Mouse (Mus musculus): Measurements from ENCODE around the gene Clasrp.
"Not testable (repeated sequence)": the region's sequence is repeated elsewhere in the genome, so short reads cannot be mapped to it uniquely, and the experiment has no call there.

Clasrp gene

DNA sequence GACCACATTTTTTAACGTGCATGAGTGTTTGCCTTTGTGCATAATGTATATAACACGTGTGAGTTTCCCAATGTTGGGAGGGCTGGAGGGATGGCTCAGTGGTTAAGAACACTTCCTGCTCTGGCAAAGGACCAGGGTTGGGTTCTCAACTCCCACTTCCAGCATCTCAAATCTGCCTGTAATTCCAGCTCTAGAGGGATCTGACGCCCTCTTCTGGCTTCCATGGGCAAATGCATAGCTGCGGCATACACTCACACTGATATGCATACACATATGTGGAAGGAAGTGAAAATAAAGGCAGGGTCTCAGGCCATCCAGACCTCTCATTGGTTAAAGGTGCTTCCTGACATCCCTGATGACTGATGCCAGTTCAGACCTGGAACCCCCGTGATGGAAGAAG, 3.0 kb upstream of the Clasrp start:
- no peak for DNase-seq

DNA sequence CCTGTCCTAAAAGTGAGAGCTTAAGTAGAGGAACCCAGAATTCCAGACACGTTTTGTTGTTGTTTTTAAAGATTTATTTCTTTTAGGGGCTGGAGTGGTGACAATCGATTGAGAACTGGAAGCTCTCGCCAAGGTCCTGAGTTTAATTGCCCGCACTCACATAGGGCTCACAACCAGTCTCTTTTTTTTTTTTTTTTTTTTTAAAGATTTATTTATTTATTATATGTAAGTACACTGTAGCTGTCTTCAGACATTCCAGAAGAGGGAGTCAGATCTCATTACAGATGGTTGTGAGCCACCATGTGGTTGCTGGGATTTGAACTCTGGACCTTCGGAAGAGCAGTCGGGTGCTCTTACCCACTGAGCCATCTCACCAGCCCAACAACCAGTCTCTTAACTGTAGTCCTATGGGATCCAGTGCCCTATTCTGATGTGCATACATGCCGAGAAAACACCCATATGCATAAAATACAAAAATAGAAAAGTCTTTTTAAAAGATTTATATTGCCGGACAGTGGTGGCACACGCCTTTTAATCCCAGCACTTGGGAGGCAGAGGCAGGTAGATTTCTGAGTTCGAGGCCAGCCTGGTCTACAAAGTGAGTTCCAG, 424 bp upstream of the Clasrp start:
- DNase-seq = not testable (repeated sequence)

DNA sequence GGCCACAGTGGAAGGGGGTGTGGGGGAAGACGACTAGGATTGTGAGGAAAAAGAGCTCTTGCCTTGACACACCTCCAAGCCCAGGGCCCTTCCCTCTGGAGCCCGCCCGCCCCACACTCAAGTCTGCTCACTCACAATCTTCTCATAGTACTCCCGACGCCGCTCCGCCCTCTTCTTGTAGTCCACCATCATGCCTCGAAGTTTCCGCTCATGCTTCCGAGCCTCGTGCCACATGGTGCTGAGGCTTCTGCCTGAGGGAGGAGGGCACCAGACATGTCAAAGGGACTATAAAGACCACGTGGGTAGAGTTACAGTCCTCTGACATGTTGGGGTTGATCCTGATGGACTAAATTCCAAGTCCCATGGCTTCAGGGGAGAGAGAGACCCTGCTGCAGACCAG, 1.2 kb downstream of the Clasrp start:
- no peak for DNase-seq

DNA sequence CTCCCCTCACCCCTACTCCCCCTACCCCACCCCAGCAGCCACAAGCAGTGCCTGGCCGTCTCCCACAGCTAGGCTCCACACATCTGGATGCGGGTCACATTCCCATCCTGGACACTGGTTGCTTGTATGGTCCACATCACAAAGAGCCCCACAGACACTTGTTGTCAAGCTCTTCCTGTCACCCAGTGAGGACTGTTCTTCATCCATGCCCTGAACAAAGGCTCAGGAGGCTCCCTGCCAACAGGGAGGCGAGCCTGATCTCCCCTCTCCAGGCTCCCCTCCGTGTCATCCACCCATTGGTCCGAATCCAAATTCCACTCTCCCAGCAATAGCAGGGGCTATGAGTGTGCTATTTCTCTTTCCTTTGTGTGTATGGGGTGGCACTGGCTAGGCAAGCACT, 3.7 kb downstream of the Clasrp start:
- peak in 1 of 2 experiments; percentile 45 for DNase-seq

- DNase-seq = no peak
Observed at GRCm38 (mm10) chr7:19593061-19593730, 11.1 kb downstream of the Clasrp start.

GRCm38 (mm10) chr7:19589917-19590316, 14.4 kb downstream of the Clasrp start:
- DNase-seq = peak; percentile 86 to 88

GRCm38 (mm10) chr7:19589207-19589606, 15.1 kb downstream of the Clasrp start:
- peak; percentile 29 to 53 for DNase-seq

DNA sequence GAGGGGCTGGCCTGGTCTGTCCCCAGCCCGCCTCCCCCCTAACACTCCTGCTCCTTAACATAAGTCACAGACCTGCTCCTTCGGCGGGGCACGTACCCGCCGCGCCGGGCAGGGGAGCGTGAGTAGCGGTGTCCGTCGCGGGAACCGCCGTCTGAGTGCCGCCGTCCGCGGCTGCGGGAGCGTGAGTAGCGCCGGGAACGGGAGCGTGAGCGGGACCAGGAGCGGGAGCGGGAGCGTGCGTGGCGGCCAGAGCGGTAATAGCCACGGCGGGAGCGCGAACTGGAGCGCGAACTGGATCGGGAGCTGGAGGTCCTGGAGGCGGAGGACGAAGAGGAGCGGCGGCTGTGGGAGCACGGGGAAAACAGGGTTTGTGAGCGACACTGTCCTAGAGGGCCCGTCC, 18.0 kb downstream of the Clasrp start:
- no peak for DNase-seq

DNA sequence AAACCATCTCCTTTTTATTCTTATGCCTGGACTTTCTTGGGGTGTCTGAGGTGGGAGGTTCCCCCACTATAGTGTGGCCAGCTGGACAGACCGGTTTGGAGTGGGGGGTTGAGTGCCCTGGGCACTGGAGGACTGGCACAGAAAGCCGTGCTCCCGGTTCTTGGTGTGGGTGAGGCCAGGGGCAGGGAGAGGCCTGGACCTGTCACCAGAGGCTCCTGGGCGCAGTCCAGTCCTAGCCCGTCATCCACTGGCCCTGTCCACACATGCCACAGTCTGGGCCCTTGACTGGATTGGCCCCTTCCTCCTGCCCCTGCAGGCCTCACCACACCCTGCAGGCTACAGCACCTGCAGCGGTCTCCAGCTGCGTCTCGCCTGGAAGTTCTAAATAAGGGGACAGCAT, 23.7 kb downstream of the Clasrp start:
- no peak for DNase-seq

DNA sequence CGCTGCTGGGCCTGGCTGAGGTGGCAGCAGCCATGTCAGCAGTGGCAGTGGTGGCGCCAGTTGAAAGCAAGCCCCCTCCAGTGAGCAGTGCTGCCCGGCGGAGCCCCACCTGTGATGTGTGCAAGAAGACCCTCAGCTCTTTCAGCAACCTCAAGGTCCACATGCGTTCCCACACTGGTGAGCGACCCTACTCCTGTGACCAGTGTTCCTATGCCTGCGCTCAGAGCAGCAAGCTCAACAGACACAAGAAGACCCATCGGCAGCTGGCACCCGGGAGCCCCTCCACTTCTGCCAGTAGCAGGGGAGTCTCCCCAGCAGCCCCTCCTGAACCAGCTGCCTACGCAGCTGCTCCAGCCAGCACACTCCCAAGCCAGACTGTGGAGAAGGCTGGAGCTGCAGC, 24.5 kb downstream of the Clasrp start:
- DNase-seq = no peak

DNA sequence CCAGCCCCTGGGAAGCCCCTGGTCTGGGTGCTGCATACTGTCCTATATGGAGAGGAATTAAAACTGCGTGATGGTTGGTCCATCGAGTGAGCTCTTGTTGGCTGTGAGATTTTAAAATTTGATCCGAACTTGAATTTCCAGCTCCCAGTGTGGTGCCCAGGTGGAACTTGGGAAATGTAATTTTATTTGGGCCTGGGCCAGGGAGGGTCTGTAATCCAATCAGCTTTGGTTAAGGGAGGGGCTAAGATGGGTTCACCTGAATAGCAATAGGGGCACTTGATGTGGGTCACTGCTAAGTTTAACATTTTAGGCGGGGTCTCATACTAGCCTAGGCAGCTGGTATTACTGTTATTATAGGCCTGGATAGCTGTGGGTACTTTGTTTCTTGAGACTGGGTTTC, 25.9 kb downstream of the Clasrp start:
- DNase-seq = no peak

GRCm38 (mm10) chr7:19577877-19578414, 26.3 kb downstream of the Clasrp start:
- DNase-seq = peak in 1 of 2 experiments; percentile 61

DNA sequence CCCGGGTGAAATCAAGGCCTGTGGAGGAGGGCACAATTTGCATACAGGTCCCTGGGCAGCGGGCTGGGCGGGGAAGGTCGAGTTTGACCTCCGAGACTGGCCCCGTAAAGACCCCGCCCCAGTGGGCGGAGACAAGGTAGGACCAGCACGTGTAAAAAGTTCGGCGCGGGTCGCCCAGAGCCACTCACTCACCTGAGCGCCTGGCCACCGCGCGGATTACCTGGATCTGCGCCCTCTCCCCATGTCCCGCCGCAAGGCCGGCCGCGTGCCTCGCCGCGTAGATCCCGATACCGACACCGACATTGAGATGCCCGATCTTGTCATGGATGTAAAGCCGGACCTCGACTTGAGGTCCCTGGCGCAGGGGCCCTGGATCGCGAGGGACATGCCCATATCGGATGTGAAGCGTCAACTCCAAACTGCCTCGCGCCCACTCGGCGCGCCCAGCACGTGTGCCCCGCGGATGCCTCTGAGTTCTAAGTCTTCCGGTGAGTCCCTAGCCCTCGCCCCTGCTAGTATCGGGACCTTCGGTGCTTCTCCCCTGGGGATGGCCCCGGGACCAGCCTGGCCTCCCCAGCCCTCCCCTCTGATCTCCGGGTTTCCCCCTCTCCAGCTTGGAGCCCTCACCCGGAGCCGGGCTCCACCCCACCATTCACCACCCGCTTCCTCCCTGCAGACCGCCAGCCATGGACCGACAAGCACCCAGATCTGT, 27.0 kb downstream of the Clasrp start, which contains the start of the genes Zfp296 and Gemin7:
TSS of gene Zfp296 (plus strand) at position 147 of the 712 bp plus-strand sequence.
TSS of gene Gemin7 (minus strand) at position 455 of the 712 bp plus-strand sequence.
- peak; percentile 50 to 60 for DNase-seq

GRCm38 (mm10) chr7:19575559-19575958, 28.7 kb downstream of the Clasrp start:
- DNase-seq = no peak

- no peak for DNase-seq
Observed at GRCm38 (mm10) chr7:19573776-19574140, 30.5 kb downstream of the Clasrp start.

DNA sequence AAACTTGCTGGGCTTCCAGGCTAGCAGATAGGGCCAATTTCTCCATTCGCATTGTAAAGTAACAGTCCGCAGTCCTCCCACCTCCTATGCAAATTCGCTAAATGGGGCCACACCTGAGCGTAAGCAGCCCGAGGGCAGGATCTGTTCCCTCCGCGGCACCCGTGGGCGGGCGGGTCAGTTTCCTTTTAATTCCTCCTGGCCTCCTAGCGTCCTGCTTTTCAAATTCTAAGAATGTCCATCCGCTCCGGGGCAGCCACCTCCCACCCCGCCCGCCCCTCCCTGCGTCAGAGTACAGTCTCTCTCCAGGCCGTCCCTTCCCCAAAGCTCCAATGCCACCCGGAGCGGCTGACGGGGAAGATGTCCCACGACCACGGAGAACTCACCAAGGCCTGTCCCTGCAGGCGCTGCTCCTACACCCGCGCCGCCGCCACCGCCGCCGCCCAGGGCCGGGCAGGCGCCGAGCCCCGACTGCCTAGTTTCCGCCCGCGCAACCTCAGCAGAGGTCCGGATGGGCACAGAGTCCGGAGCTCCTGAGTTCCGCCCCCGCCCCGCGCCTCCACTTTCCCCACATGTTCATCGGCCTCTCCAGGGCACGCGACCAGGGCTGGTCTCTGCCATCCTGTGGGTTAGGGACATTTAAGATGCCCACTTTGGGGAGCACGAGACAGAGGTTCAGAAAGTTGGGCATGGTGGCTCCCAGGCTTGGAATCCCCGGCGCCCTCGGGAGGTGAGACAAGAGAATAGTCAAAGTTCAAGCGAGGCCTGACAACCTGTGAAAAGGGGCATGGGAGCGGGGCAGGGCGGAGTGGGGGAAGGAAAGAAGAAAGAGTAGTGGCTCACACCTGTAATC, 31.1 kb downstream of the Clasrp start:
- peak; percentile 75 to 84 for DNase-seq

DNA sequence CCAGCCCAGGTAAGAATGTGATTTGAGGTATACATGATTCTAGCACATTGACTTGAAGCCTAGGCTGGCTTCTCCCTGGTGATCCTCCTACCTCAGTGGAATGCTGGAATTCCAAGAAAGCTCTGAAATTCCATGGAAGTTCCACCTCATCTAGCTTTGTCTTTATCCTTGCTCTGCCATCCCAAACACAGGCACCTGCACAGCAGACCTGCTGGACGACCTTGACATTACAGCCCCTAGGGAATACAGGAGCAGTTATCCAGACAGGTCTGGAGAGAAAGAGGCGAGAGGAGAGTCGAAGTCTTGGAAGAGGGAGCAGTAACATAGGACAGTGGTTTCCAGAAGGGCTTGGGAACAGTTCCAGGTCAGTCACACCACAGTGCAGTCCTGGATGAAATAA, 34.6 kb downstream of the Clasrp start:
- no peak for DNase-seq

DNA sequence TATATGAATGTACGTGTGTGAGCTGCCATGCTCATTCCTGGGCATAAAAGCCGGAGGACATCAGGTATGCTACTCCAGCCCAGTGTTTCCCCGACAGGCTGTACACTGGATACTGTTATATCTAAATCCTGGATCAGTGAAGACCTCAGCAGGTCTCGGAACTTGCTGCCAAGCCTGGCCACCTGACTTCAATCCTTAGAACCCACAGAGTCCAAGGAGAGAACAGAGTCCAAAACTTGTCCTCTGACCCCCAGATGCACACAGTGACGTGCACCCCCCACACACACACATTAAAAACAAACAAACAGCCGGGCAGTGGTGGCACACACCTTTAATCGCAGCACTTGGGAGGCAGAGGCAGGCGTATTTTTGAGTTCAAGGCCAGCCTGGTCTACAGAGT, 36.9 kb downstream of the Clasrp start:
- DNase-seq = no peak

DNA sequence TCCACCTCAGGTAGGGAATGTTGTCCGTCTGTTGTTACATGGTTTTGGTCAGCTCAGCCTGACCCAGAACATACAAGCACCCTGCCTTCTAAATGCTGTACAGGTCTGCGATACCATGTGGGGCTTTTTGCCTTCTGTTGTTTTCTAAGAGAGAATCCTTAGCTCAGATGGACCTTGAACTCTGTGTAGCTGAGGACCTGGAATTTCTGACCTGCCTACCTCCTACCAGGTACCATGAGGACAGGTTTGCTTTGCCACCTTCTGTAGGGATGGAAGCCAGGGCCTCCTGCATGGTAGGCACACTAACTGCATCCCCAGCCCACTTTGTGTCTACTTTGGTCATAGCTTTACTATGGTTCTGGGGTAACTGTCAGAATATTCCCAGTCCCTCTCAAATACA, 38.5 kb downstream of the Clasrp start:
- no peak for DNase-seq

DNA sequence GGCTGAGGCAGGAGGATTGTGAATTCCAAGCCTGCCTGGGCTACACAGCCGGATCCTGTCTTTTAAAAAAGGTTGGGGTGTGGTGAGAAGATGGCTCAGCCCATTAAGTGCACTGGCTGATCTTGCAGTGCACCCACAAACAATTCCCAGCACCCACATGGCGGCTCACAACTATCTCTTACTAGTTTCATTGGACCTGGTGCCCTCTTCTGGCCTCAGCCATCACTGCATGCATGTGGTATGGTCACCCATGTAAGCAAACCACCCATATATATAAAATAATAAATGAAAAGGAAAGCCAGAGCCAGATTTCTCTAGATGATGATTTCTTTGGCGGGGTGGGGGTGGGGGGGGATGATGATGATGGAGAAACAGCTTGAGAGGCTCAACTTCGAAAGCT, 39.8 kb downstream of the Clasrp start:
- DNase-seq = no peak

DNA sequence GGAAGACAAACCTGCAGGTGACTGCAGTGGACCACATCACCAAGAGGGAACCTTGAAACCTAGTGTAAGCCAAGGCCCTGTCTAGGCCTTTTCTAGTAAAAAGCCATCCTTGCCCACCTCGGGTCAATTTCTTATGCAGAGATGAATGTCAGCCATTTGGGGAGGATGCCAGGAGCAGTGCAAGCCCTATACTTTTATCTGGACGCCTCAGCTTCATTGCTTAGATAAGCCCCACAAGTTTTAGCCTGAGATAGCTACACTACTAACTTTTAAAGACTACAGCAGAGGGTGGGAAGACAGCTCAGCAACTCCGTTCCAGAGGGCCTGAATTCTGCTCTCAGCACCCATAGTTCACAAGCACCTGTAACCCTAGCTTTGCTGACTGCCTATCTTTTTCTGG, 40.4 kb downstream of the Clasrp start:
- DNase-seq = no peak

GRCm38 (mm10) chr7:19562643-19563410, 41.5 kb downstream of the Clasrp start, which contains the start of gene Ppp1r37:
Gene Ppp1r37, minus strand, starts transcription at chr7:19563076.
- no peak for DNase-seq
